Mouse (Mus musculus) MEL (cell line): ENCODE data around the gene Adgre5. TPM values are rescaled to one million over a fixed set of nuclear protein-coding genes. Genes with fewer than 3 reads are reported as not detected.
A peak's percentile ranks its signal among the peaks of the same experiment; 100 is the strongest.

Experiments used
- DNase-seq: peaks from one replicate; pipeline ENCODE4 v3.0.0; 2011; ENCODE audit warnings: low read depth, low spot score
- H3K27ac ChIP-seq: 2 replicates; pipeline ENCODE4 v1.5.1; 2012; ENCODE audit warnings: low read depth, mild to moderate bottlenecking, control low read depth, low read length, moderate library complexity; ENCODE audit not compliant: control insufficient read depth
- H3K27me3 ChIP-seq, 2 experiments: fragments of 150-350 bp in 1 of 2; sonication (generic) in 1 of 2; 2 replicates each; pipeline ENCODE4 v1.6.1; 2012; ENCODE audit warnings: low read length in 2 of 2, mild to moderate bottlenecking in 2 of 2, improper control_type of control experiment in 1 of 2, moderate library complexity in 1 of 2; ENCODE audit not compliant: insufficient read depth in 2 of 2, control insufficient read depth in 1 of 2
- H3K36me3 ChIP-seq, 2 experiments: 2 replicates each; pipeline ENCODE4 v1.6.1; 2012 to 2014; ENCODE audit warnings: low read length in 2 of 2, improper control_type of control experiment in 1 of 2, inconsistent platforms in 1 of 2, mild to moderate bottlenecking in 1 of 2; ENCODE audit not compliant: insufficient read depth in 2 of 2, control insufficient read depth in 1 of 2
- H3K4me1 ChIP-seq, 2 experiments: fragments of 150-350 bp in 1 of 2; sonication (generic) in 1 of 2; 2 replicates each; pipeline ENCODE4 v1.6.1; 2012; ENCODE audit warnings: low read length in 2 of 2, improper control_type of control experiment in 1 of 2, mild to moderate bottlenecking in 1 of 2; ENCODE audit not compliant: insufficient read depth in 2 of 2, control insufficient read depth in 1 of 2
- H3K4me3 ChIP-seq, 2 experiments: fragments of 150-350 bp in 1 of 2; sonication (generic) in 1 of 2; 2 replicates each; pipeline ENCODE4 v1.5.1; 2012; ENCODE audit warnings: low read depth in 2 of 2, low read length in 2 of 2, mild to moderate bottlenecking in 2 of 2, moderate library complexity in 2 of 2, control low read depth in 1 of 2, improper control_type of control experiment in 1 of 2; ENCODE audit not compliant: control insufficient read depth in 1 of 2, insufficient read depth in 1 of 2
- H3K79me2 ChIP-seq: 2 replicates; pipeline ENCODE4 v1.6.1; 2012; ENCODE audit warnings: mild to moderate bottlenecking, low read length, moderate library complexity; ENCODE audit not compliant: control insufficient read depth, poor library complexity, insufficient read depth
- H3K9ac ChIP-seq: 2 replicates; pipeline ENCODE4 v1.6.1; 2012; ENCODE audit warnings: low read depth, mild to moderate bottlenecking, control low read depth, low read length, moderate library complexity; ENCODE audit not compliant: control insufficient read depth, poor library complexity, severe bottlenecking
- H3K9me3 ChIP-seq: fragments of 150-350 bp; sonication (generic); replicated peaks from 2 replicates; pipeline ENCODE4 v1.6.1; 2012; ENCODE audit warnings: mild to moderate bottlenecking, low read length, improper control_type of control experiment, moderate library complexity; ENCODE audit not compliant: insufficient read depth
- BHLHE40 ChIP-seq: IDR thresholded peaks from 2 replicates; pipeline ENCODE4 v1.6.1; 2012; ENCODE audit warnings: low read depth, mild to moderate bottlenecking, inconsistent platforms, low read length, improper control_type of control experiment, borderline replicate concordance
- CHD1 ChIP-seq: IDR thresholded peaks from 2 replicates; pipeline ENCODE4 v1.6.1; 2012; ENCODE audit warnings: low read depth, mild to moderate bottlenecking, inconsistent platforms, low read length, improper control_type of control experiment
- E2F4 ChIP-seq: IDR thresholded peaks from 2 replicates; pipeline ENCODE4 v1.6.1; 2011; ENCODE audit warnings: low read depth, low read length, improper control_type of control experiment, borderline replicate concordance
- ETS1 ChIP-seq: IDR thresholded peaks from 2 replicates; pipeline ENCODE4 v1.6.1; 2012; ENCODE audit warnings: low read depth, mild to moderate bottlenecking, inconsistent platforms, low read length, improper control_type of control experiment, moderate library complexity
- JUND ChIP-seq: IDR thresholded peaks from 2 replicates; pipeline ENCODE4 v1.6.1; 2011; ENCODE audit warnings: low read depth, mild to moderate bottlenecking, improper control_type of control experiment, low read length
- NELFE ChIP-seq: IDR thresholded peaks from 2 replicates; pipeline ENCODE4 v1.6.1; 2011; ENCODE audit warnings: low read depth, low read length, improper control_type of control experiment
- POLR2A ChIP-seq, 2 experiments: IDR thresholded peaks; 2 replicates each; pipeline ENCODE4 v1.6.1; 2011 to 2012; ENCODE audit warnings: low read length in 2 of 2, mild to moderate bottlenecking in 2 of 2, control low read depth in 1 of 2, improper control_type of control experiment in 1 of 2, low read depth in 1 of 2, moderate library complexity in 1 of 2; ENCODE audit not compliant: control insufficient read depth in 1 of 2, insufficient read depth in 1 of 2, poor library complexity in 1 of 2
- POLR2AphosphoS2 ChIP-seq: IDR thresholded peaks from 2 replicates; pipeline ENCODE4 v1.6.1; 2011; ENCODE audit warnings: low read length, improper control_type of control experiment
- TCF12 ChIP-seq: IDR thresholded peaks from 2 replicates; pipeline ENCODE4 v1.6.1; 2014; ENCODE audit warnings: low read depth, mild to moderate bottlenecking, inconsistent platforms, low read length, improper control_type of control experiment, moderate library complexity
- USF1 ChIP-seq: IDR thresholded peaks from 2 replicates; pipeline ENCODE4 v1.6.1; 2014; ENCODE audit warnings: low read depth, mild to moderate bottlenecking, inconsistent platforms, low read length, improper control_type of control experiment, moderate library complexity
- ZKSCAN1 ChIP-seq: IDR thresholded peaks from 2 replicates; pipeline ENCODE4 v1.6.1; 2012; ENCODE audit warnings: low read depth, mild to moderate bottlenecking, inconsistent platforms, low read length, improper control_type of control experiment, moderate library complexity
- polyA plus RNA-seq, 2 experiments: library from polyadenylated mRNA; stranded (reverse) in 1 of 2; unstranded in 1 of 2; fragments of >175 nt in 1 of 2; fragments of >200 nt in 1 of 2; gene quantifications; 2 replicates each; pipeline versions ENCODE4 v1.2.1 to v1.2.4; 2012; ENCODE audit warnings: low replicate concordance in 2 of 2, low read depth in 1 of 2; ENCODE audit not compliant: insufficient read length in 2 of 2, insufficient read depth in 1 of 2, missing spikeins in 1 of 2
- total RNA-seq: library from RNA; depleted of rRNA; stranded (reverse); fragments of 300-350 nt; gene quantifications from 2 replicates; pipeline ENCODE4 v1.2.3, GENCODE M21; 2012

Adgre5 gene
- total and polyA plus RNA-seq, 3 experiments = 18.5 to 21.4 TPM; not detected in 1

DNA sequence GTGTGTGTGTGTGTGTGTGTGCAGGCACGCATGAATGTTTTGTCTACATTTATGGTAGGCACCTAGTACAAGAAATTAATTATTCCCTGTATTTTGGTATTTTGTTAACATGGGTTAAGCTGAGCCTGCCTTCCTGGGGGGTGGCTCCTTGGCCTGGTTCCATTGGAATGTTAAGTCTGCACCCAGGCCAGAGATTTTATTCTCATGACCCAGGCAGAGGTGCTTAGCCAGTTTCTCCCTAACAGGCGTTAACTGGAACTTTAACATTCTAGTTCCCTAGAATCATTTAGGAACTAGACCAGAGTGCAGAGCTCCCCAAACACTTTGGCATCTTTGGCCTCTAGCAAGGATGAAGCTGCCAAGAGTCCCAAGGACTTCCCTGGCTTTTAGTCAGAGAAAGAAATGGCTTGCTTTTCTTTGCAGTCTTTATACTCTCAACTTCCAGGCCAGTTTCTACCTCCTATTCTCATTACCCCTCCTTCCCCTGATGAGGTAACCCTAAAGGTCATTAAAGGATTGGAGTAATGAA lies 18.2 kb upstream of the Adgre5 start:
- DNase-seq = no peak
- Histone ChIP-seq H3K4me1 (no peaks in the 10 kb centered on the region), H3K9me3 (no peaks in the 10 kb centered on the region), H3K79me2 (no peaks in the 10 kb centered on the region), H3K36me3 (no peaks in the 10 kb centered on the region), H3K4me3 (no peak overlapping the region), H3K9ac (no peak overlapping the region), H3K27me3 (no peaks in the 10 kb centered on the region; a peak in 1 of 4 replicates), H3K27ac (no peak overlapping the region)
- TF ChIP-seq NELFE = no peak

- H3K4me3 ChIP-seq = no peak overlapping the region
- H3K4me1 ChIP-seq = no peaks in the 10 kb centered on the region
- H3K36me3 ChIP-seq = no peaks in the 10 kb centered on the region
- no peak for TF ChIP-seq POLR2A (IDR thresholded peaks at IDR 0.05; ENCODE audit: control insufficient read depth in 1 of 2, insufficient read depth in 1 of 2, low read depth in 1 of 2, low read length in 2 of 2, poor library complexity in 1 of 2)
- no peak for TF ChIP-seq ETS1
- no peak for TF ChIP-seq USF1
- TF ChIP-seq E2F4 = no peak
- no peak for TF ChIP-seq BHLHE40
- no peak for TF ChIP-seq CHD1
- TF ChIP-seq TCF12 = no peak
- no peak for TF ChIP-seq POLR2AphosphoS2
- TF ChIP-seq ZKSCAN1 = no peak
- no peak overlapping the region for H3K9ac ChIP-seq
- no peaks in the 10 kb centered on the region for H3K9me3 ChIP-seq
- H3K79me2 ChIP-seq = no peaks in the 10 kb centered on the region
- no peak for DNase-seq
- no peaks in the 10 kb centered on the region; a peak in 2 of 4 replicates for H3K27me3 ChIP-seq
- H3K27ac ChIP-seq = no peak overlapping the region
These were observed 17.2 kb upstream of the Adgre5 start for GRCm38 (mm10) chr8:83758298-83758697.

DNA sequence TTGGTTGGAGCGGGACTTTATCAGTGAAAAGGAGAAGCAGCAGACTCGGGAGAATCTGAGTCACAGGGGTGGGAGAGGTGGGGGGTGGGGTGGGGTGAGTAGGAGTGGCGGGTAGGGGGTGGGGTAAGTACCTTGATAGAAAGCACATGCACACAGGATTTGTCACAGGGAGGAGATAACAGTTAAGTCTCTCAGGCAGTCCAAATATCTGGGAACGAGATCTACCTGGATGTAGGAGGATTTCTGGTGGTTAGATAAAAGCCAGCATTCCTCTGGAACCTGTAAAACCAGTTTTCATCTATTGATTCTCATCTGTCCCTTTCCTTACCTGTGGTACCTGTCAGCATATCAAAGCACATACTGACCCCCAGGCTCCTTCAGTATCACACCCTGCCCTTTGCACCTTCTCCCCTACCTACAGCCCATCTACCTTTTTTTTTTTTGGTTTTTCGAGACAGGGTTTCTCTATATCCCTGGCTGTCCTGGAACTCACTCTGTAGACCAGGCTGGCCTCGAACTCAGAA lies 16.0 kb upstream of the Adgre5 start:
- no peaks in the 10 kb centered on the region for H3K79me2 ChIP-seq
- no peak overlapping the region for H3K4me3 ChIP-seq
- no peak overlapping the region for H3K9ac ChIP-seq
- no peaks in the 10 kb centered on the region for H3K9me3 ChIP-seq
- no peak overlapping the region for H3K27ac ChIP-seq
- no peaks in the 10 kb centered on the region for H3K36me3 ChIP-seq
- no peak for TF ChIP-seq JUND
- H3K4me1 ChIP-seq = no peaks in the 10 kb centered on the region
- DNase-seq = peak; percentile 49
- peaks cover 0 to 2% of the 10 kb centered on the region in 2 experiments; a peak in 2 of 4 replicates for H3K27me3 ChIP-seq
